Mouse (Mus musculus) neural tube, embryonic 14.5 days (tissue): ENCODE data around the gene Desi2. TPM values are rescaled to one million over a fixed set of nuclear protein-coding genes. Genes with fewer than 3 reads are reported as not detected.
A peak's percentile ranks its signal among the peaks of the same experiment; 100 is the strongest.
"Not testable (repeated sequence)": the region's sequence is repeated elsewhere in the genome, so short reads cannot be mapped to it uniquely, and the experiment has no call there.

Experiments used
- ATAC-seq: fragments of 200-750 bp; cut with Nextera tagmentation; 2 replicates; pipeline ENCODE4 v1.8.0; 2017; ENCODE audit warnings: low read depth, mild to moderate bottlenecking, moderate TSS enrichment, moderate library complexity
- H3K27ac ChIP-seq: fragments of 300-500 bp; sonication (generic); 2 replicates; pipeline ENCODE4 v1.5.1; 2014; ENCODE audit warnings: low read depth, mild to moderate bottlenecking, control low read depth, low read length, moderate library complexity, mixed read lengths
- H3K27me3 ChIP-seq: fragments of 300-500 bp; sonication (generic); 2 replicates; pipeline ENCODE4 v1.6.1; 2014; ENCODE audit warnings: low read length; ENCODE audit not compliant: control insufficient read depth, insufficient read depth
- H3K36me3 ChIP-seq: fragments of 300-500 bp; sonication (generic); 2 replicates; pipeline ENCODE4 v1.6.1; 2014; ENCODE audit warnings: low read length, mixed read lengths; ENCODE audit not compliant: control insufficient read depth, insufficient read depth
- H3K4me1 ChIP-seq: fragments of 300-500 bp; sonication (generic); 2 replicates; pipeline ENCODE4 v1.6.1; 2014; ENCODE audit warnings: low read length; ENCODE audit not compliant: control insufficient read depth, insufficient read depth
- H3K4me2 ChIP-seq: fragments of 300-500 bp; sonication (generic); 2 replicates; pipeline ENCODE4 v1.6.1; 2014; ENCODE audit warnings: mild to moderate bottlenecking, low read depth, low read length, control low read depth
- H3K4me3 ChIP-seq: fragments of 300-500 bp; sonication (generic); 2 replicates; pipeline ENCODE4 v1.5.1; 2014; ENCODE audit warnings: low read depth, low read length, control low read depth, mixed read lengths
- H3K9ac ChIP-seq: fragments of 300-500 bp; sonication (generic); replicated peaks from 2 replicates; pipeline ENCODE4 v1.6.1; 2014; ENCODE audit warnings: low read depth, mild to moderate bottlenecking, control low read depth, low read length, mixed read lengths
- H3K9me3 ChIP-seq: fragments of 300-500 bp; sonication (generic); 2 replicates; pipeline ENCODE4 v1.6.1; 2016; ENCODE audit warnings: low read length; ENCODE audit not compliant: control insufficient read depth
- WGBS: fragments of 180-500 bp; shearing (Covaris S2); extraction: QIAGEN DNeasy Blood & Tissue Kit; methylation state at CpG from one replicate; pipeline ENCODE4 v1.1.7; 2014; 5-methylcytosine and 5-hydroxymethylcytosine counted together
- polyA plus RNA-seq: library from polyadenylated mRNA; unstranded; fragments of >200 nt; fragmentation: Nextera tagmentation; extraction: Ambion mirVana; gene quantifications from 2 replicates; pipeline ENCODE4 v1.2.1, GENCODE M21; 2014

The Desi2 gene
- 22.3 and 22.7 TPM in 2 replicates for polyA plus RNA-seq

DNA sequence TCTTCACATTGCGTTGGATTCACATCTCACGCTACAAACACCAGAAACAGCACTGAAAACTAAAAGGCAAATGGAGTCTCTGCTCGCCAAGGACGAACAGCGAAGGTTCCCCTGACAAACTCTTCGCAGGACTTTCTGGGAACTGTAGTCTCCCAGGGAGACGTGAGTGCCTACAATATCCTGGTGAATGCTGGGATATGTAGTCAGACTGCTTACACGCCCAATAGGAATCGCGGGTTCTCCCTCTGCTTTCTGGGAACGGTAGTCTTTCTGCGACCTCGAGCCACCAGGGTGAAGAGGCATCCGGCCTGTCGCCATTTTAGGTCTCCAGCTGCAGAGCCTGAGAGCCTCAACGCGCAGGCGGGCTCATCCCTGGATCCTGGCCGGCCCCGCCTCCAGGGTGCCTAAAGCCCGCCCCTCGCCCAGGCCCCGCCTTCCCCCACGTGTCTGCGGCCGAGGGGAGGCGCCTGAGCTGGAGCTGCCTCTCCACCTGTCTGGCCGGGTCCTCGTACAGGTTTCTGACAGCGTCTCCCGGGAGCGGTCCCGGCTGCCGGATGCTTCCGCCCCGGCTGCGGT lies at the start of gene Desi2:
Desi2 (plus strand) TSS at position 202 of the 576 bp plus-strand sequence.
- Histone ChIP-seq H3K27ac (peak within 1 kb of the TSS; percentile 58; the same call in 1 of the 2 replicates), H3K4me2 (peak within 1 kb of the TSS; percentile 73), H3K9ac (peak within 1 kb of the TSS; percentile 26; the same call in 1 of the 2 replicates), H3K4me3 (peak within 1 kb of the TSS; percentile 52)
- peak; percentile 99 for ATAC-seq
- not testable (repeated sequence) for H3K36me3 ChIP-seq, H3K27me3 ChIP-seq, H3K4me1 ChIP-seq, H3K9me3 ChIP-seq
- under 1% methylated on average over 35 of the region's 37 CpGs for WGBS

DNA sequence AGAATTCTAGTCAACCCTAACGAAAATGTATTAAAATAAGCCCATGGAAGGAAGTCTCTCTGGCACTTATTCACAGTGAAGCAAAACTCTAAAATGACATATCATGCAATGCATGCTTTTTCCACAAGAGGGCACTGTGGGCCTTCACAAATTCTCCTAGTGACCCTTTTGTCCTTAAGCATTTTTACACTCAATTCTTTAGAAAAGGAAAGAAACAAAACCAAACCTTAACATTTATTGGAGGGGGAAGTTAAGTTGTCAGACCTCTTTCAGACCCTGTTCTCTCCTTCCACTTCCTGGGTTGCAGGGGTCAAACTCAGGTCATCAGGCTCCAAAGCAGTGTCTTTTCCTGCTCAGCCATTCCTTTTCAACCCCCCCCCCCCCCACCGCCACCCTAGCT lies 40.7 kb upstream of the Desi2 start:
- ATAC-seq: peak; percentile 28; the same call in 1 of the 2 replicates

DNA sequence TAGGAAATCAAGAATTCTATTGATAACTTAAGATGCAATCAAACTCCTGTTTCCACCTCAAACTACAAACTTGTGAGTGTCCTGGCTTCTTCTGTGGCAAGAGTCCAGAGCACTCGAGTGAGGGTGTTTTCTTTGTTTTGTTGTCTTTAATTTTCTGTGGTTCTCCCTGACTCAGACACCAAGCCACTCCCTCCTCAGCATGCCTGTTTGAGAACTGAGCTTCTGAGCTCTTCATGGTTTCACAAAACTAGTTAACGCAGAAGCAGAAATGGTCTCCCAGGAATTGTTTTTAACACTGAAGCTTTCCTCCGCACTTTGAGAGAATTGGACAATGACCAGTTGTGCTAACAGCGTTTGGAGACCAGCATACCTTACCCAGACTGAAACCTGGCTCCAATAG lies 40.3 kb upstream of the Desi2 start:
- H3K4me2 ChIP-seq, H3K4me1 ChIP-seq, H3K9ac ChIP-seq, H3K9me3 ChIP-seq, H3K4me3 ChIP-seq, H3K36me3 ChIP-seq, H3K27me3 ChIP-seq, H3K27ac ChIP-seq, ATAC-seq: not testable (repeated sequence)
- 36% methylated on average over 4 of the region's 4 CpGs for WGBS

More for the DNA sequence above, 40.7 kb upstream of the Desi2 start:
- H3K9ac ChIP-seq, H3K4me1 ChIP-seq, H3K27ac ChIP-seq, H3K4me2 ChIP-seq, H3K36me3 ChIP-seq, H3K4me3 ChIP-seq, H3K27me3 ChIP-seq, H3K9me3 ChIP-seq: not testable (repeated sequence)
- WGBS: 0% methylated on average over 1 of the region's 2 CpGs

DNA sequence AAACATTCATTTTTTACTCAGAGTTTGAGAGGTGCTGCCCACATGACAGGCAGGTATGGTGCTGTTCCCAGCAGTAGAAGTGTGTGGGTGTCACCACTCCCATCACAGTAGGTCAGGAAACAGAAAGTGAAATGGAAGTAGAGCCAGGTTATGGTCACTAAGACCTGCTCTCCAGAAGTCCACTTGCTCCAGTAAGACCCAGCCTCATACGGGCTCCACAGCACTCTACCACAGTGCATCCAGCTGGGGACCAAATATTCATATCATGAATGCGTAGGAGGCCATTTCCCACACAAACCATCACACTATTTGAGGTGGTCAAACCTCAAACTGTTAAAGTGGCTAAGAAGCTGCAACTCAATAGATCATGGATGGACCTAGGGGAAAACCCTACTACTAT lies 5.0 kb upstream of the Desi2 start:
- H3K4me1 ChIP-seq: no peaks in the 10 kb centered on the region
- no peak overlapping the region for H3K4me2 ChIP-seq
- H3K9ac ChIP-seq: no peak overlapping the region
- H3K27ac ChIP-seq: no peak overlapping the region
- H3K4me3 ChIP-seq: no peak overlapping the region
- 89% methylated on average over 2 of the region's 2 CpGs for WGBS
- H3K9me3 ChIP-seq: no peaks in the 10 kb centered on the region
- H3K27me3 ChIP-seq: no peaks in the 10 kb centered on the region
- no peaks in the 10 kb centered on the region for H3K36me3 ChIP-seq
- ATAC-seq: no peak

DNA sequence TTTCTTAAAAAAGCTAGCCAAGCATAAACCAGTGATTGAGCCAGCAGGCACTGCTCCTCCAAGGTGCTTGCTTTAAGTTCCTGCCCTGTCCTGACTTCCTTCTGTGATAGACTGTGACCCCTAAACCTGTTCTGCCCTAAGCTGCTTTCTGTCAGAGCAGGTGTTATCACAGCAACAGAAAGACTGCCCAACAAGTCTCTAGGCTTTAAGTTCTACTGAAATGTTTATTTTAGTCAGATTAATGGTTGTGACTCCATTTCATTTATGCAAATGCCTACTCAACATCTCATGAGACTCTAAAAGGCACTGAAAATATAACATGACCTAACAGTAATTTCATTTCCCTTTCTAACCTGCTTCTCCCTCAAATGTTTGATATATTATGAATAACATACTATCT lies 1.6 kb upstream of the Desi2 start:
- Histone ChIP-seq H3K36me3 (no peaks in the 10 kb centered on the region), H3K4me3 (no peak overlapping the region), H3K9ac (no peak overlapping the region), H3K27me3 (no peaks in the 10 kb centered on the region), H3K27ac (no peak overlapping the region), H3K9me3 (no peaks in the 10 kb centered on the region), H3K4me1 (peaks cover 6% of the 10 kb centered on the region; the same call in 1 of the 2 replicates), H3K4me2 (no peak overlapping the region)
- no peak for ATAC-seq

DNA sequence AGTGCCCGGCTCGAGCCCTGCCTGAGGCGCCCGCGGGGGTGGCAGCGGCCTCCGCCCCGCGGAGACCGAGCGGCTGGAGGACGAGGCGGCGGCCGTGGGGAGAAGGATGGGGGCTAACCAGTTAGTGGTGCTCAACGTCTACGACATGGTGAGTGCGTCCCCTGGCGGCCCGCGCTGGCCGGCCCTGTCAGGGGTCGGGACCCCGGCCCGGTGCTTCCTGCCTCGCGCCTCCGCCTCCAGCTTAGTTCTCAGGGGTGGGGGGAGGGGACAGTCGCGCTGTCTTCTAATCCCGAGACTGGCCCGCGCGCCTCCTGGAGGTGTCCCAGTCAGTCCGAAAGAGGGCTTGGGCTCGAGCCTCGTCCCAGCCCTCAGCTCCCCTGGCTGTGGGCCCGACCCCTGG lies 593 bp downstream of the Desi2 start:
- not testable (repeated sequence) for H3K4me1 ChIP-seq, H3K27me3 ChIP-seq, H3K36me3 ChIP-seq, H3K9me3 ChIP-seq, H3K4me2 ChIP-seq
- peak; percentile 70 for ATAC-seq
- 0% methylated on average over 19 of the region's 38 CpGs for WGBS
- H3K9ac ChIP-seq: peak overlapping the region; percentile 26; the same call in 1 of the 2 replicates
- H3K4me3 ChIP-seq: peak overlapping the region; percentile 52
- peak overlapping the region; percentile 58; the same call in 1 of the 2 replicates for H3K27ac ChIP-seq

DNA sequence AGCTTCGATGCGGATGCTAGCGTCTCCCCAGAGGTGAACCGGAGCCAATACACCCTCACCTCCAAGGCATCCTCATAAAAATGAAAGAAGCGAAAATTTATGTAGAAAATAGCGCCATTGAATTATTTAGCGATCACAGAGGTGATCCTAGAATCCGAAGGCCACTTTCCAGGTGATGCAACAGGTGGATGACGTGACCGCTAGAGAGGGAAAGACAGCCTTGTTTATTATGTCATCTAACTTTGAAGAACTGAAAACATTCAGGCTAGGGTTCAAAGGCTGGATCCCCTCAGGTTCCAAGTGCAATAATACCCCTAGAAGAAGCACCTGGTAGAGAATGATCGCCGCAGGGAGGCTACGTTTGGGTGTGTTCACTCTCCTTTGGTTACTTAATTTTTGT lies 1.2 kb downstream of the Desi2 start:
- no peaks in the 10 kb centered on the region for H3K36me3 ChIP-seq
- peak overlapping the region; percentile 73 for H3K4me2 ChIP-seq
- H3K4me3 ChIP-seq: peak overlapping the region; percentile 34
- WGBS: 9% methylated on average over 12 of the region's 13 CpGs
- H3K9me3 ChIP-seq: no peaks in the 10 kb centered on the region
- H3K9ac ChIP-seq: no peak overlapping the region
- no peaks in the 10 kb centered on the region for H3K27me3 ChIP-seq
- H3K27ac ChIP-seq: no peak overlapping the region
- peaks cover 6% of the 10 kb centered on the region; the same call in 1 of the 2 replicates for H3K4me1 ChIP-seq
- ATAC-seq: no peak

DNA sequence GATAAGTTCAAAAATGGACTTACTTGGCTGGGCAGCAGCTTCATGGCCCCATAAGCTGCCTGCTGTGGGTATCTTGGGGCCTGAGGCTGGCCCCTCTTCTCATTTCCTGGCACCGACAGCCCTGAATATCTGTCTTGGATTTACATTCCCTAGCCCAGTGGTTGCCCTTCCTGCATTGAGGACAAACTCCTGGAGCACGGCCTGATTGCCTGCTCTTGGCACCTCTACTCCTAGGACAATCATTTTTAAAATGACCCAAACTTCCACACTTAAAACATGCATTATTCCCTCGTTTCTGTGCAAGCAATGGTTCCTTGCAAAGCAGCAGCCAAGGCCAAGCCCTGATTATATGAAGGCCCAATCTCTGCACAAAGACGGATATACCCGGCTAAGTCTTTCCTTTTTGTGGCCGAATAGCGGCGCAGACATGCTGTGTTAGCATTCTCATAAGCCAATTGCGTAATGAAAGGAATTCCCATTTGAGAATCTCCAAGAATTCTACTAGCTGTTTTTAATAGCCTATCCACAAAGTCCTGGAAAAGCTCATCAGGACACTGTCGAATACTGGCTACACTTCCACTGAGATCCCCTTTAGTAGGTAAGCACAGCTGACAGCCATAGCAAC lies 18.6 kb downstream of the Desi2 start:
- Histone ChIP-seq H3K4me1 (no peaks in the 10 kb centered on the region), H3K27me3 (no peaks in the 10 kb centered on the region), H3K36me3 (no peaks in the 10 kb centered on the region), H3K9me3 (no peaks in the 10 kb centered on the region), H3K4me2 (no peak overlapping the region), H3K4me3 (no peak overlapping the region), H3K9ac (no peak overlapping the region), H3K27ac (no peak overlapping the region)
- ATAC-seq: no peak
- WGBS: 83% methylated on average over 10 of the region's 10 CpGs

DNA sequence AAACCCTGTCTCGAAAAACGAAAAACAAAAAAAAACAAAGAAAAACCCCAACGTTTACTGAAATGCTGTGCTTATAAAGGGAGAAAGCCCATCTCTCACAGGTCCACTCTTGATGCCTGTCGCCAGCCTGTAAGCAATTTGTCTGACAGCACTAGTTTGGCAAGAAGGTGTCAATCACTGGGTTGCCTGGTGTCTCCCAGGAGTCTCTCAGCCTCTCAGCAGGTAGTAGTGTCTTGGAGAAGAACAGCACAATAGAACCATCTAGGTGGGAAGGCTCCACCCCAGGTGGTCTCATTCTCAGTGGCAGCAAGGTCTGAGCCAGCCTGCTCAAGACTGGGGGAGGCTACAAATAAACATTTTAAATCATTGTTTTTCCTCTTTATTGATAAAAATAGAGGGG lies 20.6 kb downstream of the Desi2 start:
- not testable (repeated sequence) for H3K4me2 ChIP-seq, H3K27ac ChIP-seq, H3K9me3 ChIP-seq, H3K4me1 ChIP-seq, H3K36me3 ChIP-seq, H3K9ac ChIP-seq, ATAC-seq, H3K4me3 ChIP-seq, H3K27me3 ChIP-seq
- 84% methylated on average over 4 of the region's 4 CpGs for WGBS
